Mouse (Mus musculus) cerebellum, postnatal 10 days (tissue): ENCODE measurements at regions not wholly inside any gene's neighbourhood (a gene's known extent, or its start where the extent isn't known, plus 50 kb on each side); places are given as distances from the start of the nearest gene placed in this dataset.
A peak's percentile ranks its signal among the peaks of the same experiment; 100 is the strongest.

Source experiments
- DNase-seq, 2 experiments: peaks; one replicate each; pipeline ENCODE4 v3.0.0; 2021; ENCODE audit warnings: mixed read lengths in 2 of 2

DNA sequence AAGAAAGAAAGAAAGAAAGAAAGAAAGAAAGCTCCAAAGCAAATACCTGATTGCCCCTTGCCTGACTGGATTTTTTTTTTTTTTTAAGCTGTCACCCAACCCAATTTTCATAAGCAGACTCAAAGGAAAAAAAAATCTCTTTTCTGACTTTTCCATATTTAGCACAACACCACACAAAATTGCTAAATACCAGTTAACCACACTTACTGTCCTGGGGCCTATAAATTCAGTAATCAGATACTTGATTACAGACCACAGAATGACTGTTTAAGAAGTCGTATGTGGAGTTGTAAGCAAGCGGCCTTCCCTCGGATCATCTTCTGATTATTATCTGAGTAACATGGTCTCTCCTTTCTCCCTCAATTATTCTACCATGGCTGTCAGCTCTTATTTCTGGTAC is 263.3 kb upstream of the Gm15217 start:
- DNase-seq: no peak

DNA sequence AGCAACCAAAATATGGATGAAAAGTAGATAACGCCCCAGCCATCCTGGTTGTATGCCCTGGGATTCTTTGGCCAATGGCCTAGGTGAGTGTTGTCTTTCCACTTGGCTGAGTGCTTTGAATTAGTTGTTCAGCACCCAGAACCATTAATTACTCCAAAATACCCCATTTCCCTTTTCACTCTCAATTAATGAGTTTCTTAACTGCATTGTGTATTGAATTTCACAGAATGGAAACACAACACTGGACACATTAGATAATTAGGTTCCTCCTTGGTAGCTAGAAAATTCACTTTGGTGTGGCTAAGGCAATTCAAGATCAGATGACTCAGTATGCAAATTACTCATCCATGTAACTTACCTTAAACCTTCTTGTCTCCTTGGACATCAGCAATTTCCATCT is 252.7 kb upstream of the Gm15217 start:
- no peak for DNase-seq

DNA sequence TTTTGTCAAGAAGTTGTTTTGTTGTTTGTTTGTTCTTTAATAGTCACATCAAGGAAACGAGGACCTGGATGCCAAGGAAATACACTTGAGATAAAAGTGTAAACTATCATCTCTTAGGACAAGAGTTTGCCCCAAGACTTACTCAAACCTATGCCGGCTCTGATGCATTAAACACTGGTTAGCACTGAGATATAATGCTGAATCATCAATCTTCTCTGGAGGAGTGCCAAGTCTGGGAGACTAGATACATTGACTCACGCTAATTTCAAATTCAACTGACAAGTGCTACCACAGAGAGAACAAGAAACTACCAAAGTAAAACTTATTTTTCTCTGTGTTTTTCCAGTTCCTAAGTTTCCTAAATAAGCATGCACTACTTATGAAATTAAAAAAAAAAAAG is 249.5 kb upstream of the Gm15217 start:
- peak in 1 of 2 experiments; percentile 16 for DNase-seq

DNA sequence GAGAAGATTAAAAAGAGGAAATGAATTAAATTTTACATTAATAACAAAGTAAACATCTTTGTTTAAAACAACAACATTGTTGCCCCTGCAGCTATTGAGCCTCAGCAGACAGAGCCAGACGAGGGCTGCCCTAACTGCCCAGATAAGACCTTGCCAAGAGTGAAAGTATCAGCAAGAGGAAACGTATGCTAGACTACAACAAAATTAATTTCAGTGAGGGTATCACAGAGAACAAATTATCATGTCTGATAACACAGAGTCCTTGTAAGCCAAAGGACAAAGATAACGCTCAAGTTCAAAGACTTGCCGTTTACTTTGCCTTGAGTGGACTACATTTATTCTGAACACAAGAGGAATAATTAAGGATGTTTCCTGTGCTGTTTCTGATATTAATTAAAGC is 235.0 kb upstream of the Gm15217 start:
- DNase-seq: no peak

DNA sequence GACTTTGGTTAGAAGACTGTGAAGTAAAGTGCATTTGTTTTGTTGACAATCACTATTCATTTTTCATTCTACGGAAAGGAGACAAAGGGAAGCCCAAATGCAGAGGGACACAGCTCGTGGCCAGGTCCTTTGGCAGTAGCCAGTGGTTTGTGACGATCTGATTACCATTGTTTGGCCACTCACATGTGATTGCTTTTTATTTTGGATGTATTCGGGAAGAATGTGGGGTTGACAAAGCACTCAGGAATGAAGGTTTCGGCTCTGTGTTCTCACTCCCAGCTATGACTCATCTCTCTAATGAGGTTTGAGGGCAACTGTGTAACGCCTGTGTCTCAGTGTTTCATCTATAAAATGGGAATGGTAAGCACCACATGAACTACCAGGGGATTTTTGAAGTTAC is 234.5 kb upstream of the Gm15217 start:
- DNase-seq: no peak

DNA sequence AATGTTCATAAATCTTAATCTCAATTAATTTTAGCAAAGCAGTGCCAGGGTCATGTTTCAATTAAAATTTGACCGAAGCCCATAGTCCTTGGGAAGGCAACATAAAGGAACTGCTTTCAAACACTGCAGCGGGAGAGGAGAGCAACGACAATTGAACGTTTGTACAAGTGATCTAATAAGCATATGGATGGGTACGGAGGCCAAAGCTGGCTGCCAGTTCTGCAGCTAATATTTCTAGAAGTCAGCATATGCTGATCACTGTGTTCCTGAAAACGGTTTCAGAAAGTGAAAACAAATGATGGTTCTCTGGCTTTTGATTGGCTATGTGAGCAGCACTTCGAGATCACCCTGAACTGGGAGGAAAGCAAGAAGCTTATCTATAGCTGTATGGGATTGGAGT is 233.6 kb upstream of the Gm15217 start:
- DNase-seq: no peak

DNA sequence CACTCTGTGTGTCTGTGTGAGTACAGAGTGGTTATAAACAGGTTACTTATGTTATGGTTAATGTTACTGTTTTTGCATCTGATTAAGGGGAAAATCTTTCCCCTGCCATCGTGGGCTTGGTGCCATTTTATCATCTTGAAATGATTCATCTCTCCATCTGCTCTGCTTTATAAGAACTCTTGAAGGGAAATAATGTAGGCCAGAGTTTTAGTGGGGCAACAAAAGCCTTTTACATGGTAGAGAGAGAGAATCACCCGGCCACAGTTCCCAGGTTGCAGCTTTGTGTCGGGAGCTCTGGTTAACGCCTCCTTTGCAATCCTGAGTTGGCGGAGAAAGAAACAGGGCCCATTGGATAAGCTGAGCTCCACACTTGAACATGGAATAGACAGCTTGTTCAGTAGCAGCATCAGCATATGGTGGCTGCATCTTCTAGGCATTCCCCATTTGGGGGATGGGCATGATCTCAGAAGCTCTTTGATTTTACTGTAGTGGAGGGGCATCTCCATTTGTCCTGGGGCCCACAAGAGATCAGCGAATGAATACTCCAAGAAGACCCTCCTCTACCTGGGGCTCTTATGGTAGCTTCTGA is 230.0 kb upstream of the Gm15217 start:
- peak in 1 of 2 experiments; percentile 21 for DNase-seq

DNA sequence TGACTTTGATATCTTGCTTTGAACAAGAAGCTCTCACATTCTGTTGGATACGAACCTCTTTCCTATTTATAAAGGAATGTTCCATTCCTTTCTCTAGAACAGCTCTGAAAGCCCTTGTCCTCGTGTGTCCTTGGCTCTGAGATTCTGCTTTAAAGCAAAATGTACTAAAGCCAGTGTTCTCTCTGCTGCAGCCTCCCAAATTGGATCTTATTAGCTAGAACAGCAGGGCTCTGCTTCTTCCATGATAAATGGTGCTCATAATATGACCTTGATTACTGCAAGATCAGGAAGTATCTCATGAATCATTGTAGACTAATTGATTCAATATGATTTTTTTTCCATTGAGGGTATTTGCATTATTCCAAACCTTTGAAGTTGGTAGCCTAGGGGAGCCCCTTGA is 220.5 kb upstream of the Gm15217 start:
- no peak for DNase-seq

DNA sequence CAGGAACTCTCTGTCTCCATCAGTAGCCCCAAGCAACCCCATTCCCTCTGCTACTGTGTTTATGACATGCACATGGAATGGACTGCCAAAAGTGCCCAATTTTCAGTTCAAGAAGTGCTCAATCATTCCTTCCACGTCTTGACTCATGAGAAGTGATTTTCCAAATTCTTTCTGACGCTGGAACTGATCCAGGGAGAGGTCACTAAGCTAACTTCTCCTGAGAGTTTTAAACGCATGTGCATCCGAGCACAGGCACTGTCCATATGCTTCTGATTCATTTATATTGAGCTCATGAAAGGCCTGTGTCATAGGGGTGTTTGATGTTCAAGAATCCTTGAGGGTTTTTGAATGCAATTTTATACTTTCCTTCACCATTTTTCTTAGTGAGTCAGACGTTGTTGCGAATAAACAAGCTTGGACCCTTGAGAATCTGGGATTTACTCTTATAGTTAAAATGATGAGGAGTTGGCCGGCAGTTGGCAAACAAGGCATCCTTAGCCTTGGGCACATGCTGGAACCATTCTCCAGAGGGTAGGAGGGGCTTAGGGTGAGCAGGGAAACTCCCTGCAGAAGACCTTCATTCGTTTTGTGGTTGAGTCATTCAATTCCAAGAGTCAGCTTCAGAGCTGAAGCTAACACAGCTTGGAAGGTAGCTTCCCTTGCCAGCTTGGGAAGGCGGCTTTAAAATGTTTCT is 206.9 kb upstream of the Gm15217 start:
- no peak for DNase-seq

DNA sequence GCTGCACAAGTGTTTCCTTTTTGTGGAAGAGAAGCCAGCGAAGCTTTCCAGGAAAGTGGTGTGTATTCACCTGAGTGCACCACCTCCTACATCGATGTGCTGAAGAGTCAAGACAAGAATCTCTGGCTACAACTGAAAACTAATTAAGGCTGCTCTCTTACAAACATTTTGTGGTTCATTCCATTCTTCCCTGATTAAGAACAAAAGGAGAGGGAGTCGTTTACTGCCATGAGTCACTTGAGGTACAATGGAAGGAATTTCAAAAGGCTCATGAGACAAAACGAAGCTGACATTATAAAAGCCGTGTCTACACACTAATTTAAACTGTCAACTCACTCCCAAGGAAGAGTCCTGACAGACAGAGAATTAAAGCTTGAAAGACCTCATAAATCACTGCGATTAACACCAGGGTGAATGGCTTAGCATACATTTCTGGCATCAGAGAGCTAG is 206.3 kb upstream of the Gm15217 start:
- DNase-seq: no peak

DNA sequence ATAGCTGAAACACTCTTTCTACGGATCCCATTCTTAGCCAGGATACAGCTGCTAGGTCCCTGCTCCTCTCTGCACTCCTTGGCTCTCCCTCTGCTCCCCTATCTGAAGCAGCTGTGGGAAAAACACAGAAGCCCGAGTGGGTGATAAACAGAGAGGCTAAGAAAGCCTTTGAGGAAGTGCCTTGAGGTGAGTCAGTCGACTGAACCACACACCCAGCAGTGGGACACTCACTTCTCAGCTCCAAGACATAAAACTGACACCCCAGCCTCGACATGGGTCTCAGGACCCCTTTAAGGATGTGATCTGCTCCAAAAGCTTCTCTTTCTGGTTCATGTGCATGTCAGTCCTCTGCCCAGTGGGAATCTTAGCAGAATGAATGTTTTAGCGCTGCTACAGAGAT is 204.8 kb upstream of the Gm15217 start:
- DNase-seq: no peak

DNA sequence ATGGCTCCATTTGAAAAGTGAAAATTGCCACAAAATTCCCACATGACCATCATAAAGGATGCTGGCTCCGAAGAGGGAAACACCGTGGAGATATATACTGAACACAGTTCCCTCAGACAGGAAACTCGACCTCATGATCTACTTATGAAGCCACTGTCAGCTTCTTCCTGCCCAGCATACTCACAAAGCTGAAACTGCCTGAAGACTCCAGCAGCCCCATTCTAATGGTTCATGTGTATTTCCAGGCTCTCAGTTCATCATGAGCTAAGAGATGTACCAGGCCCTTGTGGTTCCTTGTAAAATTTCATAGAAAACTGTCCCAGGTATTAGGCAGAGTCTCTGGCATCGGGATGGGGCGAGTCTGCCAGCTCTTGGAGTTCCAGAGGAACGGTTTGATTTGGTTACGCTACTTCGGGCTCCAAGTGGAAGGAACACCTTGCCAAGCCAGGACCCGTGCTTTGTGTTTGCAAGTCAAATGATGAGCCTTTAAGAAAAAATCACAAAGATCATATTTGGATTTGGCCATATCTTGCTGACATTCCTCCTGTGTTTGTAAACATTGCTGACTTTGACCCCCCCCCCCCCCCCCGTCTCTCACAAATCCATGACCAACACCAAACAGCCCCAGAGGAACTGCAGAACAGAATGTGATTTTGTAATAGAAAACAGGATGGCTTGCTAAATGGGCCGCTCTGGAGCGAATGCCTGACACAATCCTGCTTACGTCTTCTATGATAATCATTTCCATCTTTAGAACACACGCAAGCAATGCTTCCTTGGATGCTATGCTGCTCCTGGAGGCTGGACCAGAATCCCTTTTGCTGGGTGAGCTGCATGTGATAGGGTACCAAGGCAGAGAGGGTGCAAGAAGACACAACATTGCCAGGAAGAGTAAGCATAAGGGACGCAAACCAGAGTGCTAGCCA is 203.7 kb upstream of the Gm15217 start:
- peak; percentile 22 to 36 for DNase-seq

DNA sequence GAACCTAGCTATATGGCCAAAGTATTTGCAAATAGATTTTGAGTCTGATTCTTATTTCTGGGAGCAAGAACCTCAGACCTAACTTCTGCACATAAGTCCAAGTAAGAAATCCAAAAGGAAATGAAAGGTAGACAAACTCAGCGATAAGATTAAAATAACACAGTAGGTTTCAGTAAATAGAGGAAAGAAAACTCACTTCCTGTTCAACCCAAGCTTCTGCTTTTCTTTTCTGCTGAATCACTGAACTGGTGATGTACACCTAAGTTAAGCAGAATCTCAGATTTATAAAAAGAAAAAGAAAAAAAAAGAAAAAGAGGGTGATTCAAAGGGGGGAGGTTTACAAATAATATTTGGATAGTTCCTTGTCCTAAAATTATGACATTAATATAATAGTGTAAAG is 200.2 kb upstream of the Gm15217 start:
- no peak for DNase-seq

DNA sequence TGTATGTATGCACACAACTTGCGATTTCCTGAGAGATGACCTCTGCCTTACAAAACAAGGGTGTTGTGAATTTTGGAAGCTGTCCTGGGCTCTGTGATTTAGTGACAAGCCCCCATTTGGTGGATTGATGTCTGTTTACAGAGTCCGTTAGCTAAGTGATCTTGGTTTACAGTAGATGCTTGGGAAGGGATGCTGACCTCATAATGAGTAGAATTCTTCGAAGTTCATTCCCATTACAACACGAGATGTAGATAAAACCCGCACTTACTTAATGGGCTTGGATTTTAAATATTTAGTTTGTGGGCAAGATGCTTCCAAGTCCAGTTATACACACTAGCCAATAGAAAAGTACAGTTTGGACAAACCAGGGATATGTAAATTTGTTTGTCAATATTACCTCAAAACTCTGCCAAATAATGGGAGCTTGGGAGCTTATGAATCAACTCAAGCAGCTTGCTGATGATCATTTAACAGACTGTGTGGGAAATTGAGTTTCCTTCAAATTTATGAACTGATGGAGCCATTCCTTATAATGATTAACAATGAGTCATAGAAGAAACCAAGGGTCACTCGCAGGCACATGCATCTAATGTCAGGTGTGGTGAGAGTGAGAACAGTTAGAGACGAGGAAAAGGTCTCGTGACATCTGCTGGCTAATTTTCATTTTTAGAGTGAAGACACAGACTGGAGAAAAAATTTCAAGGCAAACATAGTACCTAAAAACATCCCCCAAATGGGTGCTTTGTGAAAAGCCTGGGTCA is 187.4 kb upstream of the Gm15217 start:
- no peak for DNase-seq

DNA sequence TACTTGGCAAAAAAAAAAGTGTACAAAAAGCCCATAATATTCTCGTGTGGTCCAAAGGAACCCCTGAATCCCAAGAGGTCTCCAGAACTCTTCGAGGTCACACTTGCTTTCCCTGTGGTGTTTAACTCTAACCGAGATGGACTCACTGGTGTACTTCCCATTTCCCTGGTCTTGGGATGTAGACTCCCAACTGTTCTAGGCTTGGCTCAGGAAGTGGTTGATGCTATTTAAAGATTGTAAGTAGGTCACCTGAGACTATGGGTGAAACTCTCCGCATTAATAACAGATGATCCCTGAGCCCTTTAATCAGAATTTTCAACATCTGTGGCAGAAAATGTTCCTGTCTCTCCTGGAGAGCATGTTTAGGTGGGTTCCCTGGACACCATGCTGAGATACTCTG is 185.6 kb upstream of the Gm15217 start:
- DNase-seq: peak in 1 of 2 experiments; percentile 7

DNA sequence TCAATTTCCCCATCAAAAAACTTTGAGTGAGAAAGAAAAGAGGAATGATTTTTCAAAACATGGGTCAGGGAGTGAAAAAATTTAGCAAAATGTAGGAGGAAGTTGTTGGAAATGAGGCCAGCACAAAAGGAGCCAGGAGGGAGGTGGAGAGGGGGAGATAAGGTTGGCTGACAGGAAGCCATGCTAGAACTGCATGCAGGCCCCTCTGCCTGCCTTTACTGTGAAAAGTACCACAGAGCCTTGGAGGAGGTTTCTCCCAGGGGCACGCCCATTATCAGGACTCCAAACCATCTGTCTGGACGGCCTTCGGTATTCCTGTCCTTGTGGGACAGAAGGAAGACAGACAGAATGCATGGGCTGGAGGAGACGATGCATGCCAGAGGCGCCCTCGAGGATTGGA is 183.3 kb upstream of the Gm15217 start:
- no peak for DNase-seq

DNA sequence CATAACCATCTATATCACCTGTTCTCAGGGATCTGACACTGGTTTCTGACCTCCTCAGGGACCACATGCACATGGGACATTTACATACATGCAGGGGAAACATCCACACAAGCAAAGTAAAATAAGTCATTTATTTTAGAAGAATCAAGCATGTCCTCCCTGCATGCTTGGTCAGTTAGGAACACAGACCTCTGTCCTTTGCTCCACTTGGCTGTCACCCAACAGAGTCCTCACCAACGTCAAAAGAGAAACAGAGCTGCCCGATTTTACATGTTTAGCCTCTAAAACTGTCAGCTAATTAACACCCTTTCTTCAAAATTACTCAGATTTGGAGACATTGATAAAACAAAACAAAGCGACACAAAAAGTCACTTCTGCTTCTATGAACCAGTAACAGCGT is 176.4 kb upstream of the Gm15217 start:
- DNase-seq: no peak

DNA sequence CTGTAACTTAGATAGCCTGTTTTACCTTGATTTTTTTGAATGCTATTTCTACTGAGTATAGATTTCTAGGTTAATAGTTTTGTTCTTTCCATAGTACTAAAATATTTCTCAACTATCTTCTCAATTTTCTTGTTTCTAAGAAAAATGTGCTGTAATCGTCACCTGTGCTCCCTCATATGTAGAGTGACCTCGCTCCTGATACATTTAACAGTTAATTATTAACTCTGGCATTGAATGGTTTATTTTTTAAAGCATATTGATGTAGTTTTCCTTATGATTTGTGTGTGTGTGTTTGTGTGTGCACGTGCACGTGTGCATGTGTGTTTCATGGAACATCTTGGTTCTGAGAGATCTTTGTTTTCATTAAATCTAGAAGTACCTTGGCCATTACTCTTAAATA is 158.7 kb upstream of the Gm15217 start:
- DNase-seq: no peak

DNA sequence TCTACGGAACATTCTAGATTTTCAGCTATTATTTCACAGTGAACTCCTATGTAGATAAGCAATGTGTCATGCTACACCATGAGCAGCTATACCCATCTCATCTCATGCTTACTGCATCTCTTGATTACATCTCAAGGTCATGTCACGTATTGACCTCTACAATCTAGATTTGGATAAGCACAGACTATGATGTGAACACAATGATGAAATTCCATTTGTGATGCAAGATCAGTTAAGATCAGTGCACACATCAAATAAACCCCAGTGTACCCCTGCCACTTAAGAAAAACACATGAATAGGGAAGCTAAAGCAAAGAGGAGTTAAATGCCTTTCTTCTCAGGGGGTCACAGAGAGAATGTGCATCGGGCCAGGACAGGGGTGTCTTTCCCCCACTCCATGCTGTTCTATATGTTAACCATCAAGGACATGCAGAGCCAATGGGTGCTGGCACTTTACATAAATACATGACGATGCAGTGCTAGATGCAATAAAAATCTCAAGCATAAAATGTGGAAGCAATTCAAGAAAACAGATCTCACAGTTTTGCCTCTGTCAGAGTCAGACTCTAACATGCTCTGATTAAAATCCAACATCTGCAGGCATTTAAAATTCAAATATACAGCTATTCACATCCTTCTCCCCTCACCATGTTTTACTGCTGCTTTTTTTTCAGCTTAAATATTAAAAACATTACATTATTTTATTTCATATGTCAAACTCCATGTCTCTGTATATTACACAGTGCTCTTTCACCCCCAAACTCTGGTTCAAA is 157.1 kb upstream of the Gm15217 start:
- no peak for DNase-seq

DNA sequence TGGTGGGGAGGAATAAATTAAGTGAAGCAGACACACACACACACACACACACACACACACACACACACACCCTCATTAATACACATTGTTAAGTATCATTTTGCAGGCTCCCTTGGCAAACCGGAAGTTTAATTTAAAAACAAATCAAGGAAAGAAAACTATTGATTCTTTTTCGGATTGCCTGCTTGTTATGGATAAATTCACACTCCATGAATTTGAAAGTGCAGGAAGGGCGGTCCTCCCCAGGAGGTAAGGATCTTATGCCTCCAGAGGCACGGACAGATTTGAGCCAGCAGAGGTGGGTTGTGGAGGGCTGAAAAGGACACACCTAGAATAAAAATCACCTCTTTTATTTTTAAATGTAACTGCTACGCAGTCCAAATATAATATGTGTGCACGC is 156.2 kb upstream of the Gm15217 start:
- no peak for DNase-seq

DNA sequence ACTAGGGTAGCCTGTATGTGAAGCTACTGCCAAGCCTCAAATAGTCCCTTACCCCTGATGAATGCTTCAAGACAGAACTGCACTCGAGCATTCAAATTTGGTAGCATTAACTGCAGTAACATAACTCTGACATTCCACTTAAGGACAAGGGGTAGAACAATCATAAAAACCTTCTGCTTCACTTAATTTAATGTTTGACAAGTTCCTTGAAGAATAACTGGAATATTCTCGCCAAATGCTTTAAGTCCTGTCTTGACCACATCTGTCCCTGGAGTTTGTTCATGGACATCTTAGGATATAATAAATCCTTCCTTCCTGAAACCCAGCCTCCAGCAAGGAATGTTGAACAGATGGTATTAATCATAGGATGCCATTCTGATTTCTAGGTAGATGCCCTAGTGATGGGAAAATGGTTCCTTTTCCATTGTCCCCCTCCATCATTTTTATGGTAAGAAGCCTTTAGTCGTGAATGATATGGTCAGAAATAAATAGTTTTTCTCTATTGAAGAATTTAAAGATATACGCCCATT is 154.7 kb upstream of the Gm15217 start:
- DNase-seq: no peak
